Mouse (Mus musculus) stomach, embryonic 15.5 days (tissue): ENCODE measurements around the gene Gm16181. TPM values are rescaled to one million over a fixed set of nuclear protein-coding genes. Genes with fewer than 3 reads are reported as not detected.

Experiments
- ATAC-seq: fragments of 200-750 bp; cut with Nextera tagmentation; 2 replicates; pipeline ENCODE4 v1.8.0; 2017; ENCODE audit warnings: low read depth, moderate number of reproducible peaks, moderate TSS enrichment; ENCODE audit not compliant: insufficient read depth, low FRiP score
- H3K27ac ChIP-seq: fragments of 300-500 bp; sonication (generic); 2 replicates; pipeline ENCODE4 v1.5.1; 2015; ENCODE audit warnings: mild to moderate bottlenecking, inconsistent platforms
- H3K27me3 ChIP-seq: fragments of 300-500 bp; sonication (generic); replicated peaks from 2 replicates; pipeline ENCODE4 v1.6.1; 2015; ENCODE audit warnings: inconsistent platforms
- H3K36me3 ChIP-seq: fragments of 300-500 bp; sonication (generic); 2 replicates; pipeline ENCODE4 v1.6.1; 2015; ENCODE audit warnings: inconsistent platforms
- H3K4me1 ChIP-seq: fragments of 300-500 bp; sonication (generic); 2 replicates; pipeline ENCODE4 v1.6.1; 2015; ENCODE audit warnings: inconsistent platforms
- H3K4me2 ChIP-seq: fragments of 300-500 bp; sonication (generic); 2 replicates; pipeline ENCODE4 v1.6.1; 2015; ENCODE audit warnings: mild to moderate bottlenecking, inconsistent platforms
- H3K4me3 ChIP-seq: fragments of 300-500 bp; sonication (generic); replicated peaks from 2 replicates; pipeline ENCODE4 v1.5.1; 2015; ENCODE audit warnings: inconsistent platforms
- H3K9ac ChIP-seq: fragments of 300-500 bp; sonication (generic); 2 replicates; pipeline ENCODE4 v1.6.1; 2015; ENCODE audit warnings: inconsistent platforms
- H3K9me3 ChIP-seq: fragments of 300-500 bp; sonication (generic); 2 replicates; pipeline ENCODE4 v1.6.1; 2016; ENCODE audit warnings: inconsistent platforms
- WGBS: fragments of 180-500 bp; shearing (Covaris S2); methylation state at CpG from one replicate; pipeline ENCODE4 v1.1.7; 2015; 5-methylcytosine and 5-hydroxymethylcytosine counted together
- polyA plus RNA-seq: library from polyadenylated mRNA; unstranded; fragments of >200 nt; fragmentation: Nextera tagmentation; extraction: Ambion mirVana; gene quantifications from 2 replicates; pipeline ENCODE4 v1.2.1, GENCODE M21; 2015

Gene Gm16181
- polyA plus RNA-seq, 1 experiment from 2014 or later = 0.86 TPM

DNA sequence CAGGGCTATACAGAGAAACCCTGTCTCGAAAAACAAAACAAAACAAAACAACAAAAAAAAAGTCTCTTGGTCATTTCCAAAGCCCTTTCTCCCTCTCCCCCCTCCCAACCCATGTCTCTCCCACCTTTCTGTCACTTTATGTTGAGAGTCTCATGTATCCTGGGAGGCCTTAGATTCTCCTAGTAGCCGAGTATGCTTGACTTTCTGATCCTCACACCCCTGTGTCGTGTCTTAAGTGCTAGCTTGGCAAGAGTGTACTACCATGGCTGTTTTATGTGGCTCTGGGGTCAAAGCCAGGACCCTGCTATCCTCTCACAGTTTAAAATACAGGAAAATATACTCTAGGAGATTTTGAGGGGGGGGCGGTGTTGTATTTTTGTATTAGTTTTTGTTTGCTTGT, 33.3 kb upstream of the Gm16181 start:
- Histone ChIP-seq H3K27me3 (no peaks in the 10 kb centered on the region), H3K36me3 (no peaks in the 10 kb centered on the region), H3K9me3 (no peaks in the 10 kb centered on the region), H3K27ac (no peak overlapping the region), H3K4me1 (peaks cover 9% of the 10 kb centered on the region), H3K9ac (no peak overlapping the region), H3K4me2 (no peak overlapping the region; the same call in 1 of the 2 replicates), H3K4me3 (no peak overlapping the region)
- ATAC-seq = no peak
- WGBS = 61% methylated on average over 4 of the region's 4 CpGs

DNA sequence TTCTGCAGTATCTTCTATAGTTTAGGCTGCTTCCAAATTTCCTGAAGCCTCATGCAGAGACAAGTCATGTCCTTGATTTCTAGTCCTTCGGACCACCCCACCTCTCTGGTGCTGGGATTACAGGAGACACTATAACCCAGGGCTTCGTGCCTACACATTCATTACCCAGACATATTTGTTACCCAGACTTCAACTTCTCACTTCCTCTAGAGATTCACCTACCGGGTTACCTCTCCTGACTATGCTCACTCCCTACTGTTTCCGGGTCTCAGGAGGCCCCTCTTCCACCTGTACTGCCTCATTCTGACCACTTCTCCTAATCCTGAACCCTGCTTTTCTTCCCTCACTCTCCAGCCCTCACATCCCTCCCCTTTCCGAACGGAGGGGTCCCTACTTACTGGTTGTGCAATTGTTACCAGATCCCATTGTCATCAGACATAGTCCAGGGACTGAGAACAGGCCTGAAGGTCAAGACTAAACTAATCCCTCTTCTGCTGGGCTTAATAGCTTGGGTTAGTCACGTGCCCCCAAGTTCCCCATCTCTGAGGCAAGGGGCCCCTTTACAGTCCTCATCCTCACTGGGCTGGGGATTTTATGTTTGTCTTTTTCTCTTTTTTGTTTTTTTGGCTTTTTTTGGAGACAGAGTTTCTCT, 32.5 kb upstream of the Gm16181 start, which contains the start of gene Lst1:
Gene Lst1 (minus strand): TSS at position 481 of the 652 bp plus-strand sequence.
- peak within 1 kb of the TSS; percentile 31; the same call in 1 of the 2 replicates for H3K27ac ChIP-seq

DNA sequence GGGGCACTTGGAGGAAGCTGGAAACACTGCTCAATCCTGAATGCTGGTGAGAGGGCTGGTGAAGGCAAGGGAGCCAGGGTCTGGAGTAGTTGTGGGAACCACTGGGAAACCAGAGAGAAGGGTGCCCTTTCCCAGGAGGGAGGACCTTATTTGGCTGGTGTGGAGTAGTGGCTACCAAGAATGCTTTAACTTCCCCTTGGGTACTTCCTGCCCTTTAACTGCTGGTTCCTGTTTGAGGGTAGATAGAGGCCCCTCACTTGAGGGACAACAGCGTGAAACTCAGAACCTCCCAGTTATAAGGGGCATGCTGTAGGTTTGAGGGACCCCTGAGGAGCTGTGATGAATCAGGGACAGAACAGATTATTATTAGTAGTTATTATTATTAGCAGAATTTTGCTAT, 31.4 kb upstream of the Gm16181 start:
- 54% methylated on average over 1 of the region's 1 CpGs for WGBS
- Histone ChIP-seq H3K36me3 (no peaks in the 10 kb centered on the region), H3K27me3 (no peaks in the 10 kb centered on the region), H3K4me2 (no peak overlapping the region), H3K4me3 (no peak overlapping the region), H3K9me3 (no peaks in the 10 kb centered on the region), H3K27ac (no peak overlapping the region), H3K4me1 (peaks cover 9% of the 10 kb centered on the region), H3K9ac (no peak overlapping the region)
- ATAC-seq = no peak

More for the DNA sequence above, 32.5 kb upstream of the Gm16181 start, which contains the start of gene Lst1:
- H3K4me3 ChIP-seq = no peak within 1 kb of the TSS
- no peak within 1 kb of the TSS for H3K9ac ChIP-seq
- ATAC-seq = no peak
- H3K4me2 ChIP-seq = no peak within 1 kb of the TSS; the same call in 1 of the 2 replicates
- WGBS = 58% methylated on average over 7 of the region's 7 CpGs
- H3K36me3 ChIP-seq = no peaks in the 10 kb centered on the region
- peaks cover 9% of the 10 kb centered on the region for H3K4me1 ChIP-seq
- no peaks in the 10 kb centered on the region for H3K9me3 ChIP-seq
- H3K27me3 ChIP-seq = no peaks in the 10 kb centered on the region

DNA sequence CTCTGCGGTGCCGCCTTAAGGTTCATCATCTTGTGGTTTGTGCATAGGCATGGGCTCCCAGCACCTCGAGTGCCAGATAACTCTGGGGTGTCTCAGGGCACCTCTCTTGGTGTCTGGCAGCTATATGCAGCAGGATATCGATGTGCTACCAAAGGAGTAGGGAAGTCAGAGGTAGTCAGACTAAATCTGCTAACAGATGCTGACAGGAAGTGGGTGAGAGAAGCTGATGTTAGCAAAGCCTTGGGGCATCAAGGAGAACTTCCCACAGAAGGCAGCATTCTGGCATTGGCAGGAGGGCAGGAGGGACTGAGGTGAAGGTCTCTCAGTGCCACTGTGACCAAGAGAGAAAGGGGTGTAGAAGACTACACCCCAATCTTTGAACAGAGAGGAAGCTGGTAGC, 30.5 kb upstream of the Gm16181 start:
- H3K4me3 ChIP-seq = no peak overlapping the region
- no peaks in the 10 kb centered on the region for H3K9me3 ChIP-seq
- H3K27ac ChIP-seq = no peak overlapping the region
- H3K4me2 ChIP-seq = no peak overlapping the region
- no peaks in the 10 kb centered on the region for H3K36me3 ChIP-seq
- H3K9ac ChIP-seq = no peak overlapping the region
- 69% methylated on average over 4 of the region's 4 CpGs for WGBS
- no peak for ATAC-seq
- peaks cover 15% of the 10 kb centered on the region for H3K4me1 ChIP-seq
- H3K27me3 ChIP-seq = peaks cover 3% of the 10 kb centered on the region

DNA sequence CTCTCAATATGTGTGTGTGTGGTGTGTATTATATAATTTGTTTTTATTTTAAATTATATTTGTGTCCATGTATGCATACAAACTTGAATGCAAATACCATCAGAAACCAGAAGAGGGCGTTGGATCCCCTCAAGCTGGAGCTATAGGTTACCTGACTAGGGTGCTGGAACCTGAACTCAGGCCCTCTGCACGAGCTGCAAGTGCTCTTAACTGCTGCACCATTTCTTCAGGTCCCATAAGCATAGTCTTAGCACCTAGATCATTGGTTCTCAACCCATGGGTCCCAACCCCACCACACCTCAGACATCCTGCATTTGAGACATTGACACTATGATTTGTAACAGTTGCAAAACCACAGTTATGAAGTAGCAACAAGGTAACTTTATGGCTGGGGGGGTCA, 28.9 kb upstream of the Gm16181 start:
- H3K27me3 ChIP-seq = peaks cover 11% of the 10 kb centered on the region
- peaks cover 16% of the 10 kb centered on the region for H3K4me1 ChIP-seq
- H3K36me3 ChIP-seq = no peaks in the 10 kb centered on the region
- WGBS = 61% methylated on average over 2 of the region's 2 CpGs
- no peak overlapping the region for H3K4me2 ChIP-seq
- no peak overlapping the region for H3K4me3 ChIP-seq
- no peaks in the 10 kb centered on the region for H3K9me3 ChIP-seq
- no peak overlapping the region for H3K9ac ChIP-seq
- H3K27ac ChIP-seq = no peak overlapping the region
- ATAC-seq = no peak

DNA sequence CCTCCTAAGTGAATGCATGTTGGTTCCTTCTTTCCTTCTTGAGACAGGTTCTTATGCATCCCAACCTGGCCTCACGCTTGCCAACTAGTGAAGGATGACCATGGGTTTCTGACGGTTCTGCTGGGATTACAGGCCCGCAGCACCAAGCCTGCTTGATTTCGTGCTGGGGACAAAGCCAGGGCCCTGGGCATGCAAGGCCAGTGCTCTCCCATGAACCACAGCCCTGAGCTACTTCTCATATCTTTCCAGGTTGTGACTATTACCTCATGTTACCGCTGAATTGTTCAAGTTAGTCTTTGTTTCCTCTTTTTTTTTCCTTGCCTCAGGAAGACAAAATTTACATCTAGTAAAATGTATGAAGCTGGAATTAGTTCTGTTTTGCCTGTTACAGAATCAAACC, 27.7 kb upstream of the Gm16181 start:
- no peak overlapping the region for H3K4me3 ChIP-seq
- H3K9ac ChIP-seq = no peak overlapping the region
- no peak overlapping the region; the same call in 1 of the 2 replicates for H3K27ac ChIP-seq
- no peaks in the 10 kb centered on the region for H3K36me3 ChIP-seq
- H3K9me3 ChIP-seq = no peaks in the 10 kb centered on the region
- WGBS = 86% methylated on average over 5 of the region's 5 CpGs
- H3K4me2 ChIP-seq = no peak overlapping the region
- H3K27me3 ChIP-seq = peaks cover 11% of the 10 kb centered on the region
- ATAC-seq = no peak
- peaks cover 15% of the 10 kb centered on the region; the same call in 1 of the 2 replicates for H3K4me1 ChIP-seq

DNA sequence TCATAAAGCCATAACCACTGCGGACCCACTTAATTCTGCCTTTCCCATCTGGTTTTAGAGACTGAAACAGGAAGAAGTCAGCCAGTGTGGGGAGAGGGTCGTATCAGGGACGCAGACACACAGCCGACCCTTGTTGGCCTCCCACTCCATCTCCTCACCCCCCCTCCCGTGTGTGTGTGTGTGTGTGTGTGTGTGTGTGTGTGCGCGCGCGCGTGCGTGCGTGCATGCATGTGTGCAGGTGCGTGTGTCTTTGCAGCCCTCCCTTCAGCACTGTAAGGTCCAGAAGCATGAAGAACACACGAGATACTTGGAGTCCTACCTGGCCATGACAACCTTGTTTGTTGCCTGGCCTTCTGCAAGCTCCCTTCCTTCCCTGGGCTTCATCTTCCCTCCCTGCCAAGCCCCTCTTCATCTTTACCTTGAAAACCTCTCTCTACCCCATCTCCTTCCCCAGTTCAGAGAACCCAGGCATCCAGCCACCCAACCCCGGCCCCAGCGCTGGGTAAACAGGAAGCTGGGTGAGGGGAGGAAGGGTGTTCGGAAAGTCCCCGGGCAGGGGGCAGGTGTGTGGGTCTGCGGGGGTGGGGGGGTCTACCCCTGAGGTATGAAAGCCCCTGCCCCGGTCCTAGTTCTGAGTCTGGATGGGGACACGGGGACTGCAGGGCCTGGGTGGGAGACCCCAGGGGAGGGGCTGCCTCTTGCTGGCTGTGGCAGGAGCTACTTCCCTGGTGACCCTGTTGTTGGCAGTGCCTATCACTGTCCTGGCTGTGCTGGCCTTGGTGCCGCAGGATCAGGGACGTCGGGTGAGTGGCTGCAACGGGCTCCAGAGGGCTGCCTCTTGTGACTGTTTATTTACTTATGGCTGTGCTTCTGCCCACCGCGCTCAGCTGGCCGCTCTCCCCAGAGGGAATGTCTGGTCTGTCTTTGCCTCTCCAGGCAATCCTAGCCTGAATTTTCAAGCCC, 26.5 kb upstream of the Gm16181 start, which contains the start of gene Ltb:
Gene Ltb (plus strand): TSS at position 559 of the 963 bp plus-strand sequence.
- H3K4me2 ChIP-seq = peak within 1 kb of the TSS; percentile 93
- ATAC-seq = no peak
- no peaks in the 10 kb centered on the region for H3K36me3 ChIP-seq
- peaks cover 15% of the 10 kb centered on the region; the same call in 1 of the 2 replicates for H3K4me1 ChIP-seq
- H3K9me3 ChIP-seq = no peaks in the 10 kb centered on the region
- H3K27me3 ChIP-seq = peaks cover 15% of the 10 kb centered on the region
- no peak within 1 kb of the TSS for H3K27ac ChIP-seq
- H3K9ac ChIP-seq = no peak within 1 kb of the TSS
- 54% methylated on average over 28 of the region's 28 CpGs for WGBS
- H3K4me3 ChIP-seq = peak within 1 kb of the TSS; percentile 47

DNA sequence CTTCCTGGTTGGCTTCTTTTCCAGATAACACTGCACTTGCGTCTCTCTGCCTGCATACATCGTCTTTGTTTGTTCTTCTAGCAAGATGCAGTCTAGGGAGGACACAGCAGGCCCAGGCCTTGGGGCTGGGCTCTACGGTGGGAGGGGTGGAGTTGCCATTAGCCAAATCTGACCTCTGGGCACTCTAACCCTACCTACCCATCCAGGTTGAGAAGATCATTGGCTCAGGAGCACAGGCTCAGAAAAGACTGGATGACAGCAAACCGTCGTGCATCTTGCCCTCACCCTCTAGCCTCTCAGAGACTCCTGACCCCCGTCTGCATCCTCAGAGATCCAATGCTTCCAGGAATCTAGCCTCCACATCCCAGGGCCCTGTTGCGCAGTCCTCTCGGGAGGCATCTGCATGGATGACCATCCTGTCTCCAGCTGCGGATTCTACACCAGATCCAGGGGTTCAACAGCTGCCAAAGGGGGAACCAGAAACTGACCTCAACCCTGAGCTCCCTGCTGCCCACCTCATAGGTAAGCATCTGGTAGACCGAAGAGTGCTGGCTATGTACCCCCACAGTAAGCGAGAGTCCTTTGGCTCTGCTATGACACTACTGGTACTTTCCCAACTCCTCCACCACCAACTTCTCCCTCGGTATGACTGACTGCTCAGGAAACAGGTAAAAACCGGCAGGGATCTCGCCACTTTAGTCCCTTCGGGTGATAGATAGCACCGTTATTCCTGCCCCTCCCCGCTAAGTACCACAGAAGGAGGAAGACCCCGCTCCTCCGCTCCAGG, 25.6 kb upstream of the Gm16181 start:
- H3K4me2 ChIP-seq = peak overlapping the region; percentile 93
- H3K27me3 ChIP-seq = peaks cover 15% of the 10 kb centered on the region
- H3K9ac ChIP-seq = no peak overlapping the region
- H3K9me3 ChIP-seq = no peaks in the 10 kb centered on the region
- H3K27ac ChIP-seq = no peak overlapping the region
- no peak for ATAC-seq
- 38% methylated on average over 19 of the region's 19 CpGs for WGBS
- peak overlapping the region; percentile 47 for H3K4me3 ChIP-seq
- no peaks in the 10 kb centered on the region for H3K36me3 ChIP-seq
- peaks cover 15% of the 10 kb centered on the region; the same call in 1 of the 2 replicates for H3K4me1 ChIP-seq

DNA sequence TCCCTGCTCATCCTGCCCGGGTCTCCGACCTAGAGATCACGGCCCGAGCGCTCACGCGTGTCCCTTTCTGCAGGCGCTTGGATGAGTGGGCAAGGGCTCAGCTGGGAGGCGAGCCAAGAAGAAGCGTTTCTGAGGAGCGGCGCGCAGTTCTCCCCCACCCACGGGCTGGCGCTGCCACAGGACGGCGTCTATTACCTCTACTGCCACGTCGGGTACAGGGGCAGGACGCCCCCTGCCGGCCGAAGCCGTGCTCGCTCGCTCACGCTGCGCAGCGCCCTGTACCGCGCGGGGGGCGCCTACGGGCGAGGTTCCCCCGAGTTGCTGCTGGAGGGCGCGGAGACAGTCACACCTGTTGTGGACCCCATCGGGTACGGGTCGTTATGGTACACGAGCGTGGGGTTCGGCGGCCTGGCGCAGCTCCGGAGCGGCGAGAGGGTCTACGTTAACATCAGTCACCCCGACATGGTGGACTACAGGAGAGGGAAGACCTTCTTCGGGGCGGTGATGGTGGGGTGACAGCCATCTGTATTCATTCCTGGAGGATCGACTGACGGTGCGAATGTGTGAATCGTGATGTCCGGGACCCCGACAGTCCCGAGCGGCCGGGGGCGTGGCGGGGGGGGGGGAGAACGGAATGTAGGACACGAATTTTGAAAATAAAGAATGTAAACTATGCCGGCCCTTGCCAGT, 24.9 kb upstream of the Gm16181 start:
- Histone ChIP-seq H3K9ac (peak overlapping the region; percentile 35), H3K27ac (no peak overlapping the region), H3K36me3 (no peaks in the 10 kb centered on the region), H3K27me3 (peaks cover 15% of the 10 kb centered on the region), H3K9me3 (no peaks in the 10 kb centered on the region), H3K4me3 (peak overlapping the region; percentile 47), H3K4me1 (peaks cover 15% of the 10 kb centered on the region; the same call in 1 of the 2 replicates), H3K4me2 (peak overlapping the region; percentile 93)
- ATAC-seq = peak; percentile 73
- 2% methylated on average over 63 of the region's 66 CpGs for WGBS

DNA sequence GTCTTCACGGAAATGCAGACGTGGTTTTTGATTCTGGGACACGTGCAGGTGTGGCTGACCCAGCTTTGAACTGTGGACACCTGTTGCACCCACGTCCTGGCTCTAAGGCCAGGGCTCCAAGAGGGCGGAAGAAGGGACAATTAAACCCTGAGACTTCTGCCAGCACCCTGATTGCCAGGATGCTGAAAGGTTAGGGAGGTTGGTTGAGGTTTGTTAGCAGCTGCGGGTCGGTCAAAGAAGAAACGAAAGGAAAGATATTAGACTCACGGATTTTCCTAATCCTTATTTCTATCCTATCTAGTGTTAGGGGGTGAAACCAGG, 24.4 kb upstream of the Gm16181 start:
- H3K36me3 ChIP-seq = no peaks in the 10 kb centered on the region
- ATAC-seq = no peak
- H3K4me1 ChIP-seq = peaks cover 15% of the 10 kb centered on the region; the same call in 1 of the 2 replicates
- peaks cover 16% of the 10 kb centered on the region for H3K27me3 ChIP-seq
- H3K4me2 ChIP-seq = peak overlapping the region; percentile 93
- peak overlapping the region; percentile 47 for H3K4me3 ChIP-seq
- H3K27ac ChIP-seq = no peak overlapping the region
- no peak overlapping the region for H3K9ac ChIP-seq
- H3K9me3 ChIP-seq = no peaks in the 10 kb centered on the region
- WGBS = 31% methylated on average over 9 of the region's 9 CpGs

DNA sequence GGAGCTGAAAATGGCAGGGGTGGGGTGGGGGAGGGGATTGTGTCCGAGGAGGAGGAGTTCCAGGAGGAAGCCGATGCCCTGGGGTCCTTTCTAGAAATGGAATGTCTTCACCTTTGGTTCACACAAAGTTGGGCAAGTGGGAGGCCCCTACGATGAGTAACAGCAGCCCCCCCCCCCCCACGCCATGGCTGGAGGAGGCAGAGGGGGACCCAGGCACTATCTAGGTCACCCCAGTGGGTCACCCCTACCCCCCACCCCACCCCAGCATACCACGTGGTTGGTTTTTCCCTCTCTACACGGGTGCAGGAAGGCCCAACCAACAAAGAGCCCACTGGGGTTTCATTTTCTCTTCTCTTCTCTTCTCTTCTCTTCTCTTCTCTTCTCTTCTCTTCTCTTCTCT, 23.5 kb upstream of the Gm16181 start:
- Histone ChIP-seq H3K27me3 (peaks cover 24% of the 10 kb centered on the region), H3K36me3 (no peaks in the 10 kb centered on the region), H3K4me3 (no peak overlapping the region), H3K4me2 (no peak overlapping the region), H3K9ac (no peak overlapping the region), H3K9me3 (no peaks in the 10 kb centered on the region), H3K27ac (no peak overlapping the region), H3K4me1 (peaks cover 18% of the 10 kb centered on the region; the same call in 1 of the 2 replicates)
- ATAC-seq = no peak
- WGBS = 17% methylated on average over 6 of the region's 6 CpGs
